Mouse (Mus musculus): ENCODE data around the gene Ccdc7a. TPM values are rescaled to one million over a fixed set of nuclear protein-coding genes. Genes with fewer than 3 reads are reported as not detected.
"Not testable (repeated sequence)": the region's sequence is repeated elsewhere in the genome, so short reads cannot be mapped to it uniquely, and the experiment has no call there.

Ccdc7a gene
- polyA plus RNA-seq (2016; fragmentation: Nextera tagmentation; extraction: Ambion mirVana): not detected in 2 replicates

- H3K4me1 ChIP-seq; H3K4me3 ChIP-seq; H3K9me3 ChIP-seq; H3K27ac ChIP-seq (replicated peaks); H3K36me3 ChIP-seq (replicated peaks); H3K27me3 ChIP-seq (replicated peaks; ENCODE audit: low read depth, poor library complexity, severe bottlenecking); DNase-seq (ENCODE audit: low spot score): not testable (repeated sequence)
- WGBS: 88% methylated on average over 2 of the region's 11 CpGs
These were observed at the start of gene Ccdc7a for GRCm38 (mm10) chr8:129065417-129065816. Gene Ccdc7a (minus strand): TSS chr8:129065517.

- not testable (repeated sequence) for H3K9me3 ChIP-seq
These were observed 1.5 kb upstream of the Ccdc7a start, which contains the start of gene Ccdc7b for GRCm38 (mm10) chr8:129066834-129067233. Gene Ccdc7b (plus strand): TSS chr8:129067134.

GRCm38 (mm10) chr8:128991389-128991788 is 73.9 kb downstream of the Ccdc7a start:
- no peak for DNase-seq (ENCODE audit: low spot score)
- no peaks in the 10 kb centered on the region for H3K27me3 ChIP-seq (replicated peaks; ENCODE audit: low read depth, poor library complexity, severe bottlenecking)
- 93% methylated on average over 1 of the region's 1 CpGs for WGBS
- no peaks in the 10 kb centered on the region for H3K4me1 ChIP-seq
- H3K4me3 ChIP-seq: no peak overlapping the region
- no peaks in the 10 kb centered on the region for H3K36me3 ChIP-seq (replicated peaks)
- no peaks in the 10 kb centered on the region for H3K9me3 ChIP-seq
- H3K27ac ChIP-seq (replicated peaks): no peak overlapping the region

More at GRCm38 (mm10) chr8:129066834-129067233, 1.5 kb upstream of the Ccdc7a start, which contains the start of gene Ccdc7b:
- not testable (repeated sequence) for H3K27me3 ChIP-seq (replicated peaks; ENCODE audit: low read depth, poor library complexity, severe bottlenecking); H3K27ac ChIP-seq (replicated peaks); H3K4me3 ChIP-seq; H3K36me3 ChIP-seq (replicated peaks); H3K4me1 ChIP-seq; DNase-seq (ENCODE audit: low spot score)
- WGBS: 56% methylated on average over 1 of the region's 10 CpGs

- not testable (repeated sequence) for H3K4me3 ChIP-seq; H3K27me3 ChIP-seq (replicated peaks; ENCODE audit: low read depth, poor library complexity, severe bottlenecking); H3K27ac ChIP-seq (replicated peaks); DNase-seq (ENCODE audit: low spot score); H3K9me3 ChIP-seq; H3K4me1 ChIP-seq; H3K36me3 ChIP-seq (replicated peaks)
- WGBS: 85% methylated on average over 11 of the region's 11 CpGs
These were observed 116.4 kb downstream of the Ccdc7a start for GRCm38 (mm10) chr8:128948941-128949340.

- DNase-seq (ENCODE audit: low spot score); H3K27me3 ChIP-seq (replicated peaks; ENCODE audit: low read depth, poor library complexity, severe bottlenecking); H3K4me3 ChIP-seq; H3K4me1 ChIP-seq; H3K36me3 ChIP-seq (replicated peaks); H3K27ac ChIP-seq (replicated peaks); H3K9me3 ChIP-seq: not testable (repeated sequence)
- WGBS: 3% methylated on average over 6 of the region's 6 CpGs
These were observed 124.2 kb downstream of the Ccdc7a start for GRCm38 (mm10) chr8:128941022-128941641.

- Histone ChIP-seq H3K9me3 (no peaks in the 10 kb centered on the region), H3K27me3 (replicated peaks; ENCODE audit: low read depth, poor library complexity, severe bottlenecking) (no peaks in the 10 kb centered on the region), H3K4me3 (no peak overlapping the region), H3K4me1 (no peaks in the 10 kb centered on the region), H3K36me3 (replicated peaks) (no peaks in the 10 kb centered on the region), H3K27ac (replicated peaks) (no peak overlapping the region)
- 68% methylated on average over 4 of the region's 4 CpGs for WGBS
- no peak for DNase-seq (ENCODE audit: low spot score)
These were observed 131.9 kb downstream of the Ccdc7a start for GRCm38 (mm10) chr8:128933446-128933845.

- Histone ChIP-seq H3K27ac (replicated peaks) (no peak overlapping the region), H3K27me3 (replicated peaks; ENCODE audit: low read depth, poor library complexity, severe bottlenecking) (no peaks in the 10 kb centered on the region), H3K36me3 (replicated peaks) (no peaks in the 10 kb centered on the region), H3K4me1 (no peaks in the 10 kb centered on the region), H3K9me3 (no peaks in the 10 kb centered on the region), H3K4me3 (no peak overlapping the region)
- no peak for DNase-seq (ENCODE audit: low spot score)
- 67% methylated on average over 3 of the region's 3 CpGs for WGBS
These were observed 182.6 kb downstream of the Ccdc7a start for GRCm38 (mm10) chr8:128882719-128883118.

- DNase-seq (ENCODE audit: low spot score): no peak
- Histone ChIP-seq H3K4me1 (no peaks in the 10 kb centered on the region), H3K27me3 (replicated peaks; ENCODE audit: low read depth, poor library complexity, severe bottlenecking) (no peaks in the 10 kb centered on the region), H3K9me3 (no peaks in the 10 kb centered on the region), H3K27ac (replicated peaks) (no peak overlapping the region), H3K36me3 (replicated peaks) (no peaks in the 10 kb centered on the region), H3K4me3 (no peak overlapping the region)
- 58% methylated on average over 5 of the region's 5 CpGs for WGBS
These were observed 221.6 kb downstream of the Ccdc7a start for GRCm38 (mm10) chr8:128843749-128844148.

GRCm38 (mm10) chr8:128812521-128812920 is 252.8 kb downstream of the Ccdc7a start:
- Histone ChIP-seq H3K27ac (replicated peaks) (no peak overlapping the region), H3K9me3 (no peaks in the 10 kb centered on the region), H3K4me1 (no peaks in the 10 kb centered on the region), H3K36me3 (replicated peaks) (no peaks in the 10 kb centered on the region), H3K4me3 (no peak overlapping the region), H3K27me3 (replicated peaks; ENCODE audit: low read depth, poor library complexity, severe bottlenecking) (no peaks in the 10 kb centered on the region)
- 82% methylated on average over 4 of the region's 4 CpGs for WGBS
- no peak for DNase-seq (ENCODE audit: low spot score)

- Histone ChIP-seq H3K36me3 (replicated peaks) (no peaks in the 10 kb centered on the region), H3K27ac (replicated peaks) (no peak within 1 kb of the TSS), H3K9me3 (no peaks in the 10 kb centered on the region), H3K4me1 (no peaks in the 10 kb centered on the region), H3K4me3 (no peak within 1 kb of the TSS), H3K27me3 (replicated peaks; ENCODE audit: low read depth, poor library complexity, severe bottlenecking) (no peaks in the 10 kb centered on the region)
- DNase-seq (ENCODE audit: low spot score): no peak
- WGBS: 77% methylated on average over 1 of the region's 1 CpGs
These were observed 266.7 kb downstream of the Ccdc7a start, which contains the start of gene Gm3952 for GRCm38 (mm10) chr8:128798594-128798993. Gene Gm3952 (minus strand): TSS chr8:128798694.

- Histone ChIP-seq H3K4me1 (no peaks in the 10 kb centered on the region), H3K36me3 (replicated peaks) (peaks cover 86% of the 10 kb centered on the region), H3K27me3 (replicated peaks; ENCODE audit: low read depth, poor library complexity, severe bottlenecking) (no peaks in the 10 kb centered on the region), H3K4me3 (no peak overlapping the region), H3K9me3 (0 out of 2 replicates have a peak, but pooled peaks cover 4% of the 10 kb centered on the region), H3K27ac (replicated peaks) (no peak overlapping the region)
- DNase-seq (ENCODE audit: low spot score): no peak
- WGBS: 97% methylated on average over 3 of the region's 3 CpGs
These were observed 329.6 kb downstream of the Ccdc7a start for GRCm38 (mm10) chr8:128735692-128736091.

GRCm38 (mm10) chr8:128734118-128734517 is 331.2 kb downstream of the Ccdc7a start:
- 94% methylated on average over 3 of the region's 3 CpGs for WGBS
- Histone ChIP-seq H3K27ac (replicated peaks) (no peak overlapping the region), H3K4me1 (no peaks in the 10 kb centered on the region), H3K27me3 (replicated peaks; ENCODE audit: low read depth, poor library complexity, severe bottlenecking) (no peaks in the 10 kb centered on the region), H3K36me3 (replicated peaks) (peaks cover 86% of the 10 kb centered on the region), H3K4me3 (no peak overlapping the region), H3K9me3 (no peaks in the 10 kb centered on the region)
- no peak for DNase-seq (ENCODE audit: low spot score)

- Histone ChIP-seq H3K4me3 (no peak overlapping the region), H3K4me1 (no peaks in the 10 kb centered on the region), H3K27ac (replicated peaks) (no peak overlapping the region), H3K27me3 (replicated peaks; ENCODE audit: low read depth, poor library complexity, severe bottlenecking) (no peaks in the 10 kb centered on the region), H3K36me3 (replicated peaks) (peaks cover 86% of the 10 kb centered on the region), H3K9me3 (no peaks in the 10 kb centered on the region)
- 36% methylated on average over 2 of the region's 2 CpGs for WGBS
- no peak for DNase-seq (ENCODE audit: low spot score)
These were observed 333.1 kb downstream of the Ccdc7a start for GRCm38 (mm10) chr8:128732254-128732653.

Data from embryonic facial prominence, embryonic 10.5 days (tissue).